Mouse (Mus musculus) lung, postnatal 0 days (tissue): Measurements from ENCODE around the gene Gsta3.

Source experiments
- CTCF ChIP-seq: IDR thresholded peaks from 2 replicates; pipeline ENCODE4 v1.5.1; 2016; ENCODE audit warnings: antibody characterized with exemption, mild to moderate bottlenecking
- EP300 ChIP-seq: IDR thresholded peaks from 2 replicates; pipeline ENCODE4 v1.6.1; 2016; ENCODE audit warnings: antibody characterized with exemption, mild to moderate bottlenecking, control low read depth

DNA sequence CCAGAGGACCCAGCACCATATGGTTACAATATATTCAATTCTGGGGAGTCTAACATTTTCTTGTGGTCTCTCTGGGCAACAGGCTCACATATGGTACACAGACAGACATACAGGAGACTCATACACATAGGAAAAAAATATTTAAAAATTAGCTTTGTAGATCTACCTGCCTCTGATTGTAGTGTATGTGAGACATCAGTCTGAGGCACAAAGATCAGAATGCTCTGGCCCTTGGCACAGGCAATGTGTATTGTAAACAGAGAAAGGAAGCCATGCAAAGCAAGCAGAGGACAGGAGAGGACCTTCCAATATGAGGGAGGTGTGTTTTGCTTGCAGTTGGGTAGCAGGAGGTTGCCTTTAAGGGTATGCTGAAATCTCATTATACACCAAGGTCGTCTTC, 7.9 kb upstream of the Gsta3 start:
- TF ChIP-seq CTCF (no peak), EP300 (no peak)
